In genomic region chr11:67923720-67924119, GRCm38 (mm10) we compare ENCODE assay signal across 14 mouse cellular contexts. TPM values are rescaled to one million over a fixed set of nuclear protein-coding genes. Genes with fewer than 3 reads are reported as not detected.
A peak's percentile ranks its signal among the peaks of the same experiment; 100 is the strongest.
DNase-seq lines count a peak whose midpoint lies in the region; ATAC-seq lines count a peak whose summit lies in the region.
"Had no signal": no experiment of that assay in that cellular context is flagged by ENCODE, and none has a peak within 500 bp of the region (broad histone marks: within the 10 kb centered on the region; RNA-seq: fewer than 3 reads in every experiment).

No protein-coding gene starts in this region.

- H3K4me3 ChIP-seq in kidney, embryonic 15.5 days (replicated peaks), result no peak overlapping the region
- H3K4me3 ChIP-seq in intestine, embryonic 14.5 days (ENCODE audit: low read depth, low read length), result peak overlapping the region; percentile 15; the same call in 1 of the 2 replicates
- H3K4me3 ChIP-seq: embryonic facial prominence, embryonic 12.5 days; forebrain, embryonic 10.5 days had no signal

- 96% methylated on average over 5 of the region's 5 CpGs for WGBS in kidney, embryonic 15.5 days
- 89% methylated on average over 5 of the region's 5 CpGs for WGBS in intestine, embryonic 14.5 days

- H3K27ac ChIP-seq in kidney, embryonic 15.5 days, result peak overlapping the region; percentile 83
- H3K27ac ChIP-seq in intestine, embryonic 14.5 days (ENCODE audit: low read depth), result no peak overlapping the region
- H3K27ac ChIP-seq: embryonic facial prominence, embryonic 12.5 days; forebrain, embryonic 10.5 days had no signal

- no peak overlapping the region for H3K4me2 ChIP-seq in kidney, embryonic 15.5 days
- H3K4me2 ChIP-seq in intestine, embryonic 14.5 days (ENCODE audit: low read length), result peak overlapping the region; percentile 99
- H3K4me2 ChIP-seq: embryonic facial prominence, embryonic 12.5 days; heart, embryonic 11.5 days; midbrain, embryonic 11.5 days had no signal

- no peak for ATAC-seq in kidney, embryonic 15.5 days (replicated peaks; ENCODE audit: low FRiP score)
- ATAC-seq in intestine, embryonic 14.5 days (replicated peaks; ENCODE audit: low FRiP score, low TSS enrichment, low read depth), result no peak

- DNase-seq in kidney, adult 8-10 months, result no peak
- DNase-seq in 416B (ENCODE audit: low read depth) (peak; percentile 15), A20 (ENCODE audit: low read depth, low spot score) (peak; percentile 21)
- DNase-seq in intestine, embryonic 14.5 days (ENCODE audit: low spot score), result no peak
- no peak for DNase-seq in cerebellum, adult 9-11 months
- no peak for DNase-seq in right cerebral cortex, postnatal 36 days (ENCODE audit: low spot score in 2 of 2)
- DNase-seq: cerebellum, postnatal 36 days; lung, postnatal 36 days had no signal

- H3K4me1 ChIP-seq in kidney, embryonic 15.5 days, result peaks cover 32% of the 10 kb centered on the region
- no peaks in the 10 kb centered on the region for H3K4me1 ChIP-seq in intestine, embryonic 14.5 days (replicated peaks; ENCODE audit: control insufficient read depth, insufficient read depth, low read length)

- H3K9me3 ChIP-seq in kidney, embryonic 15.5 days (replicated peaks), result no peaks in the 10 kb centered on the region
- no peaks in the 10 kb centered on the region for H3K9me3 ChIP-seq in intestine, embryonic 14.5 days (ENCODE audit: control insufficient read depth, low read length)
- H3K9me3 ChIP-seq: embryonic facial prominence, embryonic 12.5 days; forebrain, embryonic 10.5 days had no signal

- no peak overlapping the region for H3K9ac ChIP-seq in kidney, embryonic 15.5 days
- no peak overlapping the region for H3K9ac ChIP-seq in intestine, embryonic 14.5 days (ENCODE audit: low read length)
- H3K9ac ChIP-seq: embryonic facial prominence, embryonic 12.5 days had no signal

- H3K36me3 ChIP-seq in kidney, embryonic 15.5 days, result no peaks in the 10 kb centered on the region
- H3K36me3 ChIP-seq in intestine, embryonic 14.5 days (ENCODE audit: control insufficient read depth, insufficient read depth, low read length), result no peaks in the 10 kb centered on the region
- H3K36me3 ChIP-seq: embryonic facial prominence, embryonic 12.5 days; forebrain, embryonic 10.5 days had no signal

- H3K27me3 ChIP-seq in kidney, embryonic 15.5 days, result peaks cover 22% of the 10 kb centered on the region
- H3K27me3 ChIP-seq in intestine, embryonic 14.5 days (replicated peaks; ENCODE audit: control insufficient read depth, insufficient read depth, low read length), result peaks cover 16% of the 10 kb centered on the region; the same call in 1 of the 2 replicates

RNA-seq across cellular contexts. Expression of gene Usp43, which starts 1.8 kb away (rescaled TPM):
- polyA plus RNA-seq in kidney, embryonic 15.5 days (2015; fragmentation: Nextera tagmentation; extraction: Ambion mirVana), result 2.0 and 2.6 TPM in 2 replicates
- polyA plus RNA-seq in intestine, embryonic 14.5 days (2014; fragmentation: Nextera tagmentation; extraction: Ambion mirVana), result 5.4 and 5.8 TPM in 2 replicates

RNA-seq across cellular contexts. Expression of gene Cfap52, which starts 41.7 kb away (rescaled TPM):
- polyA plus RNA-seq in kidney, embryonic 15.5 days (2015; fragmentation: Nextera tagmentation; extraction: Ambion mirVana), result 1.2 and 1.5 TPM in 2 replicates
- polyA plus RNA-seq in intestine, embryonic 14.5 days (2014; fragmentation: Nextera tagmentation; extraction: Ambion mirVana), result 0.86 and 1.0 TPM in 2 replicates
- polyA plus RNA-seq: liver, adult 2 months had no signal

RNA-seq across cellular contexts. Expression of gene Stx8, which starts 42.3 kb away (rescaled TPM):
- 51.1 and 52.4 TPM in 2 replicates for polyA plus RNA-seq in kidney, embryonic 15.5 days (2015; fragmentation: Nextera tagmentation; extraction: Ambion mirVana)
- polyA plus RNA-seq in intestine, embryonic 14.5 days (2014; fragmentation: Nextera tagmentation; extraction: Ambion mirVana), result 51.3 and 54.5 TPM in 2 replicates

Comparison
In these comparisons a context has a peak if more than half of its experiments do, and no peak if none do; other contexts are left out.
1. DNase-seq: peak in 416B (single experiment) and A20 (single experiment); none in kidney, adult 8-10 months (0 of 2), intestine, embryonic 14.5 days (single experiment), cerebellum, adult 9-11 months (single experiment) and right cerebral cortex, postnatal 36 days (0 of 2).